Mouse (Mus musculus) kidney, postnatal 14 days (tissue): ENCODE measurements around the gene Wfdc15b.
A peak's percentile ranks its signal among the peaks of the same experiment; 100 is the strongest.
"Not testable (repeated sequence)": the region's sequence is repeated elsewhere in the genome, so short reads cannot be mapped to it uniquely, and the experiment has no call there.

Experiments used
- DNase-seq: peaks from one replicate; pipeline ENCODE4 v3.0.0; 2022; ENCODE audit warnings: mixed read lengths

Gene Wfdc15b

GRCm38 (mm10) chr2:164221522-164221921 is at the start of gene Wfdc15b:
Wfdc15b (minus strand) TSS chr2:164221660.
- peak; percentile 30 for DNase-seq

DNA sequence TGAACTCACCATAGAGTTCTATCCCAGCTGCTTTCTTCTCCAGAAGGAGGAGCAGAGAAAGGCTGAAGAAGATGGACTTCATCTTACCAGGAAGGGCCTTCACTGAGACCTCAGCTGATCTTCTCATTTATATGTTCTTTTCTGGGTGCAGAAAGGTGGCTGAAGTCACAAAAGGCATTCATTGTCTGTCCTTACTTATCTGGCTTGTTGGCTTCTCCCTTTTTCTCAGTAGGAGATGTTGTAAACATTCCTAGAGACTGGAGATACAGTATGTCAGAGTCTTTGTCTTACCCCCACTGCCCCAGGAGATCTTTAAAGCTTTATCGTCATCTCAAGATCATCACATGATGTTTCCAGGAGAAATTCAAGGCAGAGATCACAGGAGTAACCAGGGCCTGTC is 35.1 kb upstream of the Wfdc15b start, which contains the start of gene Svs3b:
Gene Svs3b, minus strand, starts transcription at position 101 of the 400 bp plus-strand sequence.
- DNase-seq: not testable (repeated sequence)

DNA sequence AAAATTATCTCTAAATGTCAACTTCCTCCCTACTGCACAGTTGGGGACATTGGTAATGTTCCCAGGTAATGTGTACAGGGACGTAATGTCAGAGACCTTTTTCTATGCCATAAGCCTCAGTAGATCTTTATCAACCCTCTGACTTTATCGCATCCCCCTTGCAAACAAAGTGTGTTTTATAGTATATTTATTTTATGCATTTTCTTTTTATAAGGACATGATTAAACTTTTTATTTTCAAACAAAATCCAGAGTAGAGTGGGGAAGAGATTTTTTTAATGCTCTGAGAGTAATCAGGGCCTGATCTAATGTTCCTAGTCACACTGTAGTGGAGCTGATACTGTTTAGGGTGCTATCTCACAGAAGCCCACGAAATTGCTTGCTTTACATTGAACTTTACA is 16.9 kb upstream of the Wfdc15b start, which contains the start of gene Svs2:
Gene Svs2, minus strand, starts transcription at position 101 of the 400 bp plus-strand sequence.
- DNase-seq: no peak

DNA sequence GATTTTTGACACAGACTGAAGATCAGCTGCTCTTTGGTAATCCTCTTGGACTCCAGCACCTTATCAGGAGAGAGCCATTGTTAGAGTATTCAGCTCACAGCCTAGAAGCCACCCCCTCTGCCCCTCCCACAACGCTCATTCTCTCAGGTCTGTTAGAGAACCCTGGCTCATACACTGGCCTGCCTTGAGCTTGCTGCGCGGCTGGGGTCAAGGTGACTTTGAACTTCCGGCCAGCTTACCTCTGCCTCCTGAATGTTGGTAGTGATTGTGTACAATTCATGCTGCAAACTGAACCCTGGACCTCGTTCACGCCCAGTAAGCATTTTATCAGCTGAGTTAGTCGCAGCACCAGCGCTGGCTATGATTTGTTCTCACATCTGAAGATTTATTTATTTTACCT is 11.2 kb upstream of the Wfdc15b start:
- DNase-seq: no peak

DNA sequence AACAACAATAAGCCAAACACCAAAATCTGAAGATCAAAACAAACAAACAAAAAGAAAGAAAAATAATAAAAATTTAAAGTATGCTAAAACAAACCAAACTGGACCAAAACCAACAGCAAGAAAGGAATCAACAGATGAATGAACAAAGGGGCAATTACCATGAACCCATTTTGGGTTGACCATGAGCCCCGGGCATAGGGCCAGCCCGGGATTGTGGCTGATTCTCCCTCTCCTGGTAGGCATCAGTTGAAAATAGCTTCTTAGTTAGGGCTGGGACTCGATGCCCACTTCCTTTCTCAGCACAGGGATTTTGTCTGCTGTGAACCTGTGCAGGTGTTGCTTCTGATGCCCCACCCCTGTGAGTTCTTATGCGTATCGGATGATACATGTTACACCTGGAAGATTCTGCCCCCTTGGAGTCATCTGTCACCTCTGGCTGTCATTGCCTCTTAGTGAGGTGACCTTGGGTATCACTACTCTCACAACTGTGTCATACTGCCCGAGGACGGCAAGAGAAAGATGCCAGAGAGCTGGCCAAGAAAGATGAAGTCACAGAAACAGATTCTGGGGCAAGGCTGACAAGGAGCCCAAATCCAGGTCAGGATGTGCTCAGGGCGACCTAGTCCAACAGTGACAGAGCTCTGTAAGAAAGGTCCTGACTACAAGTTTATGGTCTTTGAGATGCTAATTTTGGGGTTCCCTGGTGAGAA is 7.1 kb upstream of the Wfdc15b start:
- no peak for DNase-seq

DNA sequence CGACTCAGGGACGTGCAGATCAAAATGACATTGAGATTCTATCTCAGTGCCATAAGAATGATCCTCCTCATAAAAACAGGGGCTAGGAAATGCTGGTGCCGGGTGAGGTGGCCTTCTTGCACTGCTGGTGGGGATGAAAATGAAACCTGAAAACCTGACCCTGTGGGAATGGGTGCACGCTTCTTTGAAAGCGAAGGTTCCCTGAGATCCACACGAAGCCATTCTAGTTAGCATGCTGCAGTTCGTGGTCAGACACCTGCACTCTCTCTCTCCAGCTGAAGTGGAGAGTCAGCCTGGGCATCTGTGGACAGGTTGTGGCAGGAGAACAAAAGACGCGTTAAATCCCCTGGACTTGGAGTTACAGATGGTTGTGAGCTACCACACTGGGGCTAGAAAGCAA is 2.2 kb downstream of the Wfdc15b start:
- no peak for DNase-seq

DNA sequence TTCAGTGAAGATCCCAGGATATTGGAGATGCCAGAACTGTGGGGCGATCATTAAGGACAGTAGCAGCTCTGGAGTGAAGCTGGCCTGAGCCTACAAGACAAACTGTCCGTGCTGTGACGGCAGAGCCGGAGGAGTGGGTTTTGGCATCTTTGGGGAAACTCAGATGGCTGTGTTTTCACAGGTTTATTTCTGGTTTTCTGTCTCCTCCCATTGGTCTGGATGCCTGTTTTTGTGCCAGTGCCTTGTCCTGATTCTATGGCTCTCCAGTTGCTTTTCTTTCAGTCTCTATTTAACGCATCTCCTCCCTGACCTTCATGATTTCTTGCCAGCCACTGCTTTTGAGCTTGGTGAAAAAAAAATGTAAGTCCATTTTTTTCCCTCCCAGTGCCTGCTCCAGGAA is 8.7 kb downstream of the Wfdc15b start:
- DNase-seq: no peak

DNA sequence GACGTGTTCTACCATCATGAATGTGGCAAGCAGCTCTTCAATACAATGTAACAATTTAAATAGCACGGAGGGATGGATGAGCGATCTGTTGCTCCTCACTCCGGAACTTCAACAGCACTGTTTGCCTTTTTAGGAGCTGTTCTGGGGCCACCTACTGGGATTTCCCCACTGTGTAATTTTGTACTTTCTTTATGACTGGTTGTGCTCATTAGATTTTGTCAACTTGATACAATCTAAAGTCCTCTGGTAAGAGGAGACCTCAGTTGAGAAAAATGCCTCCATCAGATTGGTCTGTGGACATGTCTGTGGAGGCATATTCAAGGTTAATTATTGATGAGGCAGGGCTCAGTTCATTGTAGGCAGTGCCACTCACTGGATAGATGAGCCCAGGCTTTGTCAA is 10.6 kb downstream of the Wfdc15b start:
- no peak for DNase-seq

DNA sequence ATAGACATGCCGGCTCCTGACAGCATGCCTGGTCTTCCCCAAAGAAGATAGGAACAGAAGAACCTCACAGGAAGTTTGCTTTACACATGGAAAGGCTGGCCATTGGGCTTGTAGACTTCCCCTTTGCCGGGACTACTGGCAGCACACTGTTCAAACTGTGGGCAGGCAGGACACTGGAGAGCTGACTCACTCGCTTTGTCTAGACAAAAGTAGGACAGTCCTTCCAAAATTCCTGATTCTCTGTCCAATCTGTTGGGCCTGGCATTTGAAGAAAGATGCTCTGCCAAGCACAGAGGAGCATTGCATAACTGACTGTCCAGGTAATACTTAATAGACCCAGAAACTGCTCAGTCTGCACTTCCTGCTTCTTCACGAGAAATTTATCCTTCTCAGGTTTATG is 14.8 kb downstream of the Wfdc15b start:
- DNase-seq: no peak

DNA sequence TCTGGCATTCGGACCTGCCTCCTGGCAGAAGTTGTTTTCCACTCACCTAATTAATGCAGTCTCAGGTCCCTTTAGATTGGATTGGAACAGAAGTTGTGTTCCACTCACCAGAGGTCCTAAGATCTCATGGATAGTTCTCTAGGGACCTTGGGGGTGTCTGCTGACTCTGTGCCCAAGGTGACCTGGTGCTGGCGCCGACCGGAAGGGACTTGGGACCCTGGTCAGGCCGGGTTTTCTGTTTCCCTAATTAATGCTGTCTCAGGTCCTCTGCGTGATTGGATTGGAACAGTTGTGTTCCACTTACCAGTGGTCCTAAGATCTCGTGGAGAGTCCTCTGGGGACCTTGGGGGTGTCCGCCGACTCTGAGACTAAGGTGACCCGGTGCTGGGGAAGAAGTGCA is 15.4 kb downstream of the Wfdc15b start:
- peak; percentile 55 for DNase-seq

DNA sequence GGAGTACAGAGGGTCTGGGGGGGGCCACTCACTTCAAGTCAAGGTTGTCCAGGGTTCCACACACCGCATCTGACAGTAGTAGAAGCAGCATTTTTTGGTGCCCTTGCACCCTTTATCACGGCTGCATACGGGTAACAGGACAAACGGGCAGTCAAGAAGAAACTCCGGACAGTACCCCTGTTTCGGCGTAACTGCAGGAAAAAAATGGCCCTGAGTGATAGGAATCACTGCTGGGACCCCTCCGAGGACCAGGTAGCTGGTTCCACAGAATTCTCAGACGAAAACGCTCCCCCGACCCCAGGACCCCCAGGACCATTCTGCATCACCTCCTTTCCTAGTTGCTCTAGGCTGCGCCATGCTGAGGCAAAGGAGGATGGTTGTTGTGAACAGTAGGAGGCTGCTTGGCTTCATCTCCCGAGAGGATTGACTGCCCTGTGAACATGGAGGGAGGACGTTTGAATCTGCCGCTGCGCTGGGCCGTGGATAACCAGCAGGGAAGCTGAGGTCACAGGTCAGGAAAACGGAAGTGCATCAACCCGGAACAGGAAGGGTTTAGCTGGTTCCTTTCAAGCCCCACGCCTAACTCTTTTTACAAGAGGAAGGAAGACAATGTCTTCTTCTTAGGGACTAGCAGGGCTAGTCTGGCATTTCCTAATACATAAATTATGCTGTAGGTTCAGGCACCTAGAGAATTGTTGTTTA is 21.7 kb downstream of the Wfdc15b start, which contains the start of gene Wfdc15a:
Gene Wfdc15a, minus strand, starts transcription at position 505 of the 702 bp plus-strand sequence.
- no peak for DNase-seq

- DNase-seq: no peak
Measured at GRCm38 (mm10) chr2:164196700-164196990, 24.8 kb downstream of the Wfdc15b start.

GRCm38 (mm10) chr2:164195971-164196699 is 25.3 kb downstream of the Wfdc15b start:
- no peak for DNase-seq

DNA sequence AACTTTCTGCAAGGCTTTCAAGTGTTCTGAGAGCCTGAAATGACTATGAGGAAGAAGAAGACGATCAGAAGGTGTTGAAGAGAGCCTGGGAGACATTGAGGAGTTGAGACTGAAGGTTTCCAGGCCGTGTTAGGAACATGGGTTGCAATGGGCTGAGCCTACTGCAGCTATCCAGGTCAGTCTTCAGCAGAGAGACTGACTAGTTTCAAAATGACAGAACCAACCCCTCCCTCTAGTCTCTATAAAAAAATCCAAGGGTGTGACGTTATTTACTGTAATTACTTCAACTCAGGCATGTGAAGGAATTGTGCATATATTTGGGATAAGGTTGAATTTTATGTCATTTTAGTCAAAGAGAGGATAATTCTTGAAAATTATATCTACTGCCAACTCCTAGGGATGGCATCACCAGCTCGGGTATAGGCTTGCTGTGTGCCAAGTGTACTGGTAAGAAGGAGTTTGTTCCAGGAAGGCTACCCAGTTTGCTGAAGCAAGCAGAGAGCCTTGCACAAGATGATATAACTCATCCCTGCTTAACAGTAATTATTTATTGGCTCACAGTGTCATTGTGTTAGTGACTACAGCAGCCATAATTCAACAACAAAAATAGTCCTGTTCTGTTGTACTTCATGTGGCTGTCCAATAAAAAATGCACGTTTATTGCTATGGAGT is 26.4 kb downstream of the Wfdc15b start:
- DNase-seq: no peak

DNA sequence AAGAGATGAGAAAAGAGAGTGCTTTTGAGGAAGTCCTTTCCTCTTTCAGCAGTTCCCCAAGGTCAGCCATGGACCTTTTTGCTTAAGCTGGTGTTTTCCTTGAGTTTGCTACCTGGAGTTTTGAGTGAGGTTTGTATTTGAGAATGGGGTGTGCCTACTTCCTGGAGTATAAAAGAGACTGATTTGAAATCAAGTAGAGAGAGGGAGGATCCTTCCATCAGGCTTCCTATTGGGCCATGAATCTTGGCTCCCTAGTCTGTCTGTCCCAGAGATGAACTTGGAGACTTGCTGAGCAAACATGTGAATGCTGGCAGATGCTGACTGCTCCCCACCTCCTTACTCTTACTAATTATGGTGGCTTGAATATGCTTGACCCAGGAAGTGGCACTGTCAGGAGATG is 29.2 kb downstream of the Wfdc15b start:
- no peak for DNase-seq

GRCm38 (mm10) chr2:164190576-164190975 is 30.9 kb downstream of the Wfdc15b start, which contains the start of gene Wfdc12:
Wfdc12 (minus strand) TSS chr2:164190608.
- DNase-seq: no peak

DNA sequence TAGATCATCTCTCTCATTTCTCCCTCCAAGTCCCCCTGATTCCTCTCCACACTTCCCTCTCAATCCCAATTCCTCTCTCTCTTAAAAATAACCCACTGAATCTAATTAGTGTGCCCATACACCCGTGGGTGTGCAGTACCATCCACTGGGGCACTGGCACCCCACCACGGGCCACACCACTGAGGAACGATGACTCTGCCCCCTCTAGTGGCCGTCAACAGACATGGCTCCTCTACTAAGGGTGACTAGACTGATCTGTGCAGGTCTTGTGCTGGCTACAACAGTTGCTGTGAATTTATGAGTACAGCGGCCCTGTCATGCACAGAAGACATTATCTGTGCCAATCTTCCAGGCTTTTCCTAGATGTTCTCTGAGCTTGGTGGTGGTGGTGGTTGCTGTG is 32.7 kb downstream of the Wfdc15b start:
- DNase-seq: no peak

GRCm38 (mm10) chr2:164184145-164184719 is 37.2 kb downstream of the Wfdc15b start:
- no peak for DNase-seq

DNA sequence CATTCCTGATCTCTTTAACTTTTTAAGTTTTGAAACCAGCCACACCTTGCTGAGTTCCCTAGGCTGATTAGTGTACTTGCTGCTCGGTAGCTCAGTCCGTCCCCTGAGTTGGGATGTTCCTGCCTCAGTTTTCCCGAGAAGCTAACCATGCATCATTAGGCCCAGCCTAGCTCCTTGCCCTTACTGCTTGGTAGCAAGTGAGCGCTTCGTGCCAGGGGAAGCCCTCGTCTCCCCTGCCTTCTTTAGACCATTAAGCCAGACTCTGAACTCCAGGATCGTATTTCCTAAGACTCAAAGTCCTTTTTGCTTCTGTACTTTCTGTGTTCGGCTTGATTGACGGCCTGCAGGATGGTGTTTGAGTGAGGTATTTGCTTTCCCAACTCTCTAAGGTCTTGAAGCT is 38.1 kb downstream of the Wfdc15b start:
- peak; percentile 25 for DNase-seq

DNA sequence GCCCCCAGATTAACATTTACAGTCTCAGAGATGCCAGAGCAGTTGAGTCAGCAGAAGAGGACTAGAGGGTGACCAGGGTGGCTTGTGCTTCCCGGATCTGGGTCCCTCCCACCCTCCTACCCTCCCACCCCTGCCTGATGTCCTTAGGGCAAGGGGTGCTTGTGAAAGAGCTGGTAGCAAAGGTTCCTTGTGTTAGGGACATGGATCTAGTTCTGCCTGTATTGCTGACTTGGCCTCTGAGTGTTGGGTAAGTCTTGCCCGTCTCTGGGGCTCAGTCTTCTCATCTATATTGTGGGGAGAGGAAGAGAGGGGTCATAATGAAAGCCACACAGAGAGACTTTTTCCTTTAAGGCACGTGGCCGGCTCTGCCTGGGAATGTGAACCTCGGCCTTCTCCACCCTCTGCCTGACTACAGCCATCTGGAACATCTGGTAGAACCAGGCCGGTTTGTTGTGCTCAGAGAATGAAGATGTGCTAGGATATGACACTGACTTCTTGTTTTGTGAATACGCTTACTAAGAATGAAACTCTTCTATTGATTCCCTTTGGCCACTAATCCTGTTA is 38.7 kb downstream of the Wfdc15b start, which contains the start of gene Wfdc5:
Gene Wfdc5, minus strand, starts transcription at position 51 of the 564 bp plus-strand sequence.
- no peak for DNase-seq

- no peak for DNase-seq
Measured at GRCm38 (mm10) chr2:164180770-164181169, 40.7 kb downstream of the Wfdc15b start.

GRCm38 (mm10) chr2:164180124-164180523 is 41.3 kb downstream of the Wfdc15b start:
- no peak for DNase-seq
